Mouse (Mus musculus) ES-Bruce4 (cell line): ENCODE results near the gene Pnmal2.

Source experiments
- CTCF ChIP-seq: IDR thresholded peaks from one replicate; pipeline ENCODE4 v1.8.1; 2011; ENCODE audit warnings: low read depth, low read length
- EP300 ChIP-seq: IDR thresholded peaks from 2 replicates; pipeline ENCODE4 v1.6.1; 2011; ENCODE audit warnings: low read depth, low read length; ENCODE audit not compliant: insufficient read depth
- POLR2A ChIP-seq: IDR thresholded peaks from one replicate; pipeline ENCODE4 v1.8.1; 2011; ENCODE audit warnings: low read length; ENCODE audit not compliant: insufficient read depth

- TF ChIP-seq CTCF, result no peak
- no peak for TF ChIP-seq POLR2A
- no peak for TF ChIP-seq EP300
Observed at GRCm38 (mm10) chr7:16920150-16920579, 24.3 kb upstream of the Pnmal2 start.
